Mouse (Mus musculus) MEL (cell line): ENCODE measurements around the gene Asb2.

Source experiments
- CTCF ChIP-seq, 3 experiments: IDR thresholded peaks in 2 of 3; conservative IDR thresholded peaks in 1 of 3; 2 replicates each; pipeline ENCODE4 v1.5.1; 2011 to 2012; ENCODE audit warnings: low read length in 3 of 3, low read depth in 2 of 3, mild to moderate bottlenecking in 2 of 3, improper control_type of control experiment in 1 of 3, inconsistent platforms in 1 of 3, mixed read lengths in 1 of 3, moderate library complexity in 1 of 3; ENCODE audit not compliant: control insufficient read depth in 1 of 3, insufficient read depth in 1 of 3, poor library complexity in 1 of 3, severe bottlenecking in 1 of 3
- HCFC1 ChIP-seq: IDR thresholded peaks from 2 replicates; pipeline ENCODE4 v1.6.1; 2012; ENCODE audit warnings: low read depth, mild to moderate bottlenecking, inconsistent platforms, low read length, improper control_type of control experiment, moderate library complexity
- MAX ChIP-seq: IDR thresholded peaks from 2 replicates; pipeline ENCODE4 v1.6.1; 2011; ENCODE audit warnings: low read length, improper control_type of control experiment
- MYC ChIP-seq: IDR thresholded peaks from 2 replicates; pipeline ENCODE4 v1.6.1; 2011; ENCODE audit warnings: low read depth, mild to moderate bottlenecking, low read length, improper control_type of control experiment, moderate library complexity
- NRF1 ChIP-seq: IDR thresholded peaks from 2 replicates; pipeline ENCODE4 v1.6.1; 2014; ENCODE audit warnings: low read depth, mild to moderate bottlenecking, inconsistent platforms, low read length, improper control_type of control experiment, moderate library complexity; ENCODE audit not compliant: poor library complexity, insufficient read depth, severe bottlenecking
- POLR2A ChIP-seq, 2 experiments: IDR thresholded peaks; 2 replicates each; pipeline ENCODE4 v1.6.1; 2011 to 2012; ENCODE audit warnings: low read length in 2 of 2, mild to moderate bottlenecking in 2 of 2, control low read depth in 1 of 2, improper control_type of control experiment in 1 of 2, low read depth in 1 of 2, moderate library complexity in 1 of 2; ENCODE audit not compliant: control insufficient read depth in 1 of 2, insufficient read depth in 1 of 2, poor library complexity in 1 of 2
- SMC3 ChIP-seq: IDR thresholded peaks from 2 replicates; pipeline ENCODE4 v1.6.1; 2011; ENCODE audit warnings: low read depth, low read length, improper control_type of control experiment
- TCF12 ChIP-seq: IDR thresholded peaks from 2 replicates; pipeline ENCODE4 v1.6.1; 2014; ENCODE audit warnings: low read depth, mild to moderate bottlenecking, inconsistent platforms, low read length, improper control_type of control experiment, moderate library complexity
- USF1 ChIP-seq: IDR thresholded peaks from 2 replicates; pipeline ENCODE4 v1.6.1; 2014; ENCODE audit warnings: low read depth, mild to moderate bottlenecking, inconsistent platforms, low read length, improper control_type of control experiment, moderate library complexity
- USF2 ChIP-seq, 2 experiments: IDR thresholded peaks; 2 replicates each; pipeline ENCODE4 v1.6.1; 2011 to 2012; ENCODE audit warnings: improper control_type of control experiment in 2 of 2, low read length in 2 of 2, borderline replicate concordance in 1 of 2, inconsistent platforms in 1 of 2, low read depth in 1 of 2, mild to moderate bottlenecking in 1 of 2; ENCODE audit not compliant: insufficient read depth in 1 of 2

GRCm38 (mm10) chr12:103300493-103300892, 55.3 kb downstream of the Asb2 start:
- no peak for TF ChIP-seq HCFC1
- TF ChIP-seq USF2 (IDR thresholded peaks at IDR 0.05; ENCODE audit: borderline replicate concordance in 1 of 2, insufficient read depth in 1 of 2, low read depth in 1 of 2, low read length in 2 of 2), result no peak
- TF ChIP-seq MAX, result no peak
- no peak for TF ChIP-seq CTCF (IDR thresholded peaks at IDR 0.05 in 2 of 3, conservative IDR thresholded peaks at IDR 0.05 in 1 of 3; ENCODE audit: control insufficient read depth in 1 of 3, insufficient read depth in 1 of 3, low read depth in 2 of 3, low read length in 3 of 3, poor library complexity in 1 of 3, severe bottlenecking in 1 of 3)
- TF ChIP-seq SMC3, result no peak
- TF ChIP-seq POLR2A (IDR thresholded peaks at IDR 0.05; ENCODE audit: control insufficient read depth in 1 of 2, insufficient read depth in 1 of 2, low read depth in 1 of 2, low read length in 2 of 2, poor library complexity in 1 of 2), result no peak
- TF ChIP-seq NRF1, result no peak
- no peak for TF ChIP-seq USF1
- TF ChIP-seq TCF12, result no peak
- TF ChIP-seq MYC, result no peak
